Mouse (Mus musculus) kidney, embryonic 14.5 days (tissue): Measurements from ENCODE around the gene Tnnt3. TPM values are rescaled to one million over a fixed set of nuclear protein-coding genes. Genes with fewer than 3 reads are reported as not detected.

ENCODE experiments used
- ATAC-seq: fragments of 200-750 bp; cut with Nextera tagmentation; 2 replicates; pipeline ENCODE4 v1.8.0; 2017; ENCODE audit warnings: moderate number of reproducible peaks, mild to moderate bottlenecking, moderate TSS enrichment, moderate library complexity; ENCODE audit not compliant: low FRiP score, low TSS enrichment
- H3K27ac ChIP-seq: fragments of 300-500 bp; sonication (generic); 2 replicates; pipeline ENCODE4 v1.5.1; 2014; ENCODE audit warnings: low read depth, mild to moderate bottlenecking, low read length, moderate library complexity, mixed read lengths
- H3K27me3 ChIP-seq: fragments of 300-500 bp; sonication (generic); 2 replicates; pipeline ENCODE4 v1.6.1; 2014; ENCODE audit warnings: mild to moderate bottlenecking, low read length; ENCODE audit not compliant: control insufficient read depth, insufficient read depth
- H3K36me3 ChIP-seq: fragments of 300-500 bp; sonication (generic); 2 replicates; pipeline ENCODE4 v1.6.1; 2014; ENCODE audit warnings: low read length, mixed read lengths; ENCODE audit not compliant: control insufficient read depth, insufficient read depth
- H3K4me1 ChIP-seq: fragments of 300-500 bp; sonication (generic); 2 replicates; pipeline ENCODE4 v1.6.1; 2014; ENCODE audit warnings: low read length, mixed read lengths; ENCODE audit not compliant: control insufficient read depth, insufficient read depth
- H3K4me2 ChIP-seq: fragments of 300-500 bp; sonication (generic); replicated peaks from 2 replicates; pipeline ENCODE4 v1.6.1; 2014; ENCODE audit warnings: low read depth, mild to moderate bottlenecking, low read length
- H3K4me3 ChIP-seq: fragments of 300-500 bp; sonication (generic); 2 replicates; pipeline ENCODE4 v1.5.1; 2014; ENCODE audit warnings: mild to moderate bottlenecking, low read length
- H3K9ac ChIP-seq: fragments of 300-500 bp; sonication (generic); 2 replicates; pipeline ENCODE4 v1.6.1; 2014; ENCODE audit warnings: low read depth, mild to moderate bottlenecking, low read length, moderate library complexity
- H3K9me3 ChIP-seq: fragments of 300-500 bp; sonication (generic); 2 replicates; pipeline ENCODE4 v1.6.1; 2016; ENCODE audit warnings: low read length; ENCODE audit not compliant: control insufficient read depth
- WGBS: fragments of 180-500 bp; shearing (Covaris S2); extraction: QIAGEN DNeasy Blood & Tissue Kit; methylation state at CpG from one replicate; pipeline ENCODE4 v1.1.7; 2014; 5-methylcytosine and 5-hydroxymethylcytosine counted together
- polyA plus RNA-seq: library from polyadenylated mRNA; unstranded; fragments of >200 nt; fragmentation: Nextera tagmentation; extraction: Ambion mirVana; gene quantifications from 2 replicates; pipeline ENCODE4 v1.2.1, GENCODE M21; 2014

Gene Tnnt3
- polyA plus RNA-seq = 3.2 and 3.5 TPM in 2 replicates

DNA sequence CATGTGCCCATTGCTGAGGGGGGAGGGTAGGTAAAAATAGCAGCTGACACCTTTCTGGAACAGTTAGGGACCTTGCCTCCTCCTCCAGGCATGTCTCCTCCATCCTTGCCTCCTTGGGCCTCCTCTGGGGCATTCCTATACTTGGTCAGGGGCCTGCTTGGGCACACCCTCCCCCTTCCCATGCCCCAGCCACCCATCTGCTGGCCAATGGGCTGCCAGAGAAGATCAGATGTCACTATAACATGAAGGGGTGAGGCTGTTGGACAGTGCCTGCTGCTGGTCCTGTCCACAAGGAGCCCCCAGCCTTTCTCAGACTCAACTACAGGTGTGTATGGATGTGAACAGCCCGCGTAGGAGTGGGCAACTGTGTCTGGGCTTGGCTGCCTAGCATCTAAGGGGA lies at the start of gene Tnnt3:
Gene Tnnt3, plus strand, starts transcription at position 262 of the 400 bp plus-strand sequence.
- H3K4me3 ChIP-seq = no peak within 1 kb of the TSS
- WGBS = 87% methylated on average over 2 of the region's 2 CpGs
- H3K27ac ChIP-seq = peak within 1 kb of the TSS; percentile 51; the same call in 1 of the 2 replicates
- H3K27me3 ChIP-seq = no peaks in the 10 kb centered on the region
- H3K36me3 ChIP-seq = peaks cover 17% of the 10 kb centered on the region
- ATAC-seq = no peak
- H3K4me1 ChIP-seq = peaks cover 14% of the 10 kb centered on the region; the same call in 1 of the 2 replicates
- no peak within 1 kb of the TSS for H3K9ac ChIP-seq
- no peaks in the 10 kb centered on the region for H3K9me3 ChIP-seq
- H3K4me2 ChIP-seq = no peak within 1 kb of the TSS

DNA sequence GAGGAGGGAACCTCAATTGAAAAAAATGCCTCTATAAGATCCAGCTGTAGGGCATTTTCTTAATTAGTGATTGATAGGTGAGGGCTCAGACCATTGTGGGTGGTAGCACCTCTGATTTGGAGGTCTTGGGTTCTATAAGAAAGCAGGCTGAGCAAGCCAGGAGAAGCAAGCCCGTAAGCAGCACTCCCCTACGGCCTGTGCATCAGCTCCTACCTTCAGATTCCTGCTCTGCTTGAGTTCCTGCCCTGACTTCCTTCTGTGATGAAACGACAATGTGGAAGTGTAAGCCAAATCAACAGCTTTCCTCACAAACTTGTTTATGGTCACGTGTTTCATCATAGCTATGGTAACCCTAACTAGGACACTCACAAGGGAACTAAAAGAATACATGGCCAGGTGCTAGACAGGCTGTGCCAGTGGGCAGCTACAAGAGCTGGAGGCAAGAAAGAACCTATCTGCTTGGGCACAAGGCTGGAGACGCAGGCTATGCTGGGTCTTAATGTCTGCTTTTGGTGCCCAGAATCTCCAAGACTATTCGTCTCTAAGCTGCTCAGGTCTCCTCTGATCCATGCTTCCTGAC lies 49.5 kb upstream of the Tnnt3 start:
- Histone ChIP-seq H3K27ac (no peak overlapping the region), H3K36me3 (no peaks in the 10 kb centered on the region), H3K9me3 (no peaks in the 10 kb centered on the region), H3K27me3 (no peaks in the 10 kb centered on the region), H3K4me1 (0 out of 2 replicates have a peak, but pooled peaks cover 5% of the 10 kb centered on the region), H3K4me3 (no peak overlapping the region), H3K9ac (no peak overlapping the region), H3K4me2 (no peak overlapping the region)
- 73% methylated on average over 6 of the region's 6 CpGs for WGBS
- ATAC-seq = no peak

DNA sequence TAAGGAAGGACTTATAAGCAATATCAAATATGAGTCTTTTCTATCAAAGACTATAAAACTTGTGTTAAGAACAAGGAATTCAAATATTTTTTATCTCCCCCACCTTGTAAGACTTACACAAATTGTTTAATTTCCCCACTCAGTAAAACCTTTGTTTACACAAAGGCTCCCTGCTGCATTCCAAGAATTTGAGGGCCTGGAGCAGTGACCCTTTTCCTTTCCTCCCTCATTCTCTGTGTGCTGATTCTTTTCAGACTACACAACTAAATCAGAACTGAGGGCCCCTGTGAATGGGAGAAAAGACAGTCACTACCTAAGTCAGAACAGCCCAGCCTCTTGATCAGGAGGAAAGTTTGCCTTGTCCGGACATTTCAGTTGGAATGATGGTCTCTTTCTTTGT lies 43.9 kb upstream of the Tnnt3 start:
- Histone ChIP-seq H3K4me1 (peaks cover 38% of the 10 kb centered on the region), H3K9ac (no peak overlapping the region), H3K9me3 (no peaks in the 10 kb centered on the region), H3K4me3 (no peak overlapping the region), H3K27me3 (no peaks in the 10 kb centered on the region), H3K4me2 (no peak overlapping the region), H3K36me3 (no peaks in the 10 kb centered on the region), H3K27ac (peak overlapping the region; percentile 93)
- WGBS = 39% methylated on average over 1 of the region's 1 CpGs
- ATAC-seq = no peak

DNA sequence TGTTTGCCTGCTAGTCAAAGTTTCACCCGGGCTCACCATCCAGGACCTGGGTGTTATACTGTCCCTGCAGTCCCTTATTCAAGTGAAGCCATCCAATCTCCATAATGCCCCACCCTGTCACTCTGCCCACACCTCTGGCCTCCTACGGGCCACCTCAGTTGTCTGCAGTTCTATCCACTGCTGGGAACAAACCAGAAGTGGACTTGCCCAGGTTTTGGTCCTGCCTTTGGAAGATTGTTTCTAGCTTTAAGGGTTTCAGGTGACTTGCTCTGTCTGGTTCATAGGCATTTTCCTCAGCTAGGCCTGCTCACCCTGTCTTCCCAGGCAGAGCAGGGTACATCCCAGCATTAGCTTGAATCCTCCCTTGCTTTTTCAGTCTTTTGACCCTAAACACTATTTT lies 43.4 kb upstream of the Tnnt3 start:
- ATAC-seq = no peak
- H3K36me3 ChIP-seq = no peaks in the 10 kb centered on the region
- H3K27me3 ChIP-seq = no peaks in the 10 kb centered on the region
- H3K27ac ChIP-seq = peak overlapping the region; percentile 93
- H3K9me3 ChIP-seq = no peaks in the 10 kb centered on the region
- no peak overlapping the region for H3K4me2 ChIP-seq
- no peak overlapping the region for H3K4me3 ChIP-seq
- H3K9ac ChIP-seq = no peak overlapping the region
- WGBS = 45% methylated on average over 2 of the region's 2 CpGs
- H3K4me1 ChIP-seq = peaks cover 38% of the 10 kb centered on the region

DNA sequence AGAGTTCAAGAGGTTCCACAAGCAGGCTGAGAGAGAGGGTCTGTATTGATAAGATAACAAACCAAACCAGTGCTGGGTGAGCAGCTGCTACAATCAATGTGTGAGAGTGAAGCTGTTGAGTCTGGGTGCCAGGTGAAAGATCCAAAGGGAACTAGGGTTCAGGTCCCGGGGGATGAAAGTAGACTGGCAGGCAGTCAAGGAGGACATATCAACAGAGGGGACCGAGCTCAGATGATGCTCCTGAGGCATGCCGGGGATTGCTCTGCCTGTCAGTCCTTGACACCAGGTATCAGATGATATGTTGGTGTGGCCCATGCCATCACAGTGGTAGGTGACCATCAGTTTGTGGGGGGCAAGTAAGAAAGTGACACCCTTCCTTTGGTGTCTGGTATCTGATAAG lies 41.8 kb upstream of the Tnnt3 start:
- H3K4me3 ChIP-seq = no peak overlapping the region
- H3K4me2 ChIP-seq = no peak overlapping the region
- H3K9ac ChIP-seq = no peak overlapping the region
- H3K9me3 ChIP-seq = no peaks in the 10 kb centered on the region
- WGBS = 65% methylated on average over 3 of the region's 3 CpGs
- ATAC-seq = no peak
- peaks cover 38% of the 10 kb centered on the region for H3K4me1 ChIP-seq
- no peaks in the 10 kb centered on the region for H3K27me3 ChIP-seq
- peak overlapping the region; percentile 93 for H3K27ac ChIP-seq
- no peaks in the 10 kb centered on the region for H3K36me3 ChIP-seq

DNA sequence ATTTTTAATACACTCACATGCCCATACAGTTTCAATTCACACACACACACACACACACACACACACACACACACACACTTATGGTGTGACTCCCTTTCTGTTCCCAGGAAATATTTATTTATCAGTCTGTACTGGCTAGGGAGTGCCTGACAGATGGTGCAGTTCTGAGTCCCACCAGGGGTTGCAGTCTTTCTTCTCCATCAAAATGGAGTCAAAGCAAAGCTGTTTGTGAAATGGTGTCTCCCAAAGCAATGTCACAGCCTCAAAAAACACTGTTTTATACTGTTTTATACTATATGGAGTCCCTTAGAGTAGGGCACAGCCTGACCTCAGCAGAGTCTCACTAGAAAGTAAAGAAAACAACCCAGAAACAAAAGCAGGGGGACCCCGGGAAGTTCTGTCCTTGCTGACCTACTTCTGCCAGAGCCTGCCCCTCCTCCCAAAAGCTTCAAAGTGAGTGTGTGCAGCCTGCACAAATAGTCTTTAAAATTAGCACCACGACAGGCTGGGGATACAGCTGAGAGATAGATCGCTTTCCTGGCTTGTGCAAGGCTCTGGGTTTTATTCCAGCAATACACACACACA lies 41.3 kb upstream of the Tnnt3 start:
- H3K27me3 ChIP-seq = no peaks in the 10 kb centered on the region
- H3K36me3 ChIP-seq = no peaks in the 10 kb centered on the region
- no peak overlapping the region for H3K9ac ChIP-seq
- 0 out of 2 replicates have a peak overlapping the region, but pooled peaks have one; percentile 2 for H3K4me2 ChIP-seq
- peak; percentile 53 for ATAC-seq
- no peak overlapping the region for H3K4me3 ChIP-seq
- WGBS = 8% methylated on average over 3 of the region's 3 CpGs
- H3K9me3 ChIP-seq = no peaks in the 10 kb centered on the region
- H3K27ac ChIP-seq = peak overlapping the region; percentile 93
- H3K4me1 ChIP-seq = peaks cover 38% of the 10 kb centered on the region

DNA sequence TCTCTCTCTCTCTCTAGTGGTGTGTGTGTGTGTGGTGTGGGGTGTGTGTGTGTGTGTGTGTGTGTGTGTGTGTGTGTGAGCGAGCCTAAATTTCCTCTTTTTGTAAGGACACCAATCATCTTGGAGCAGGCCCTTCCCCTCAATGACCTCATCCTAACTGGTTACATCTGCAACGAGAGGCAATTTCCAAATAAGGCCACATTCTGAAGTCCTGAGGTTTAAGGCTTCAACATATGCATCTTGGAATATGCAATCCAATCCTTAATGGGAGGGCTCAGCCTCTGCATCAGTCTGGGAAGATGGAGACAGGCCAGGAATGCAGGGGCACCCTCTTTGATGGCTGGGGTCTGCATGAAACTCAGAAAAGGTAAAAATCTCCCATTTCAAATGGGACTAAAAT lies 40.6 kb upstream of the Tnnt3 start:
- no peak overlapping the region for H3K4me2 ChIP-seq
- H3K9me3 ChIP-seq = no peaks in the 10 kb centered on the region
- no peaks in the 10 kb centered on the region for H3K27me3 ChIP-seq
- whole genome bisulfite sequencing = 23% methylated on average over 2 of the region's 2 CpGs
- H3K9ac ChIP-seq = no peak overlapping the region
- no peaks in the 10 kb centered on the region for H3K36me3 ChIP-seq
- H3K4me1 ChIP-seq = peaks cover 37% of the 10 kb centered on the region
- ATAC-seq = peak; percentile 68
- no peak overlapping the region for H3K4me3 ChIP-seq
- H3K27ac ChIP-seq = peak overlapping the region; percentile 93

DNA sequence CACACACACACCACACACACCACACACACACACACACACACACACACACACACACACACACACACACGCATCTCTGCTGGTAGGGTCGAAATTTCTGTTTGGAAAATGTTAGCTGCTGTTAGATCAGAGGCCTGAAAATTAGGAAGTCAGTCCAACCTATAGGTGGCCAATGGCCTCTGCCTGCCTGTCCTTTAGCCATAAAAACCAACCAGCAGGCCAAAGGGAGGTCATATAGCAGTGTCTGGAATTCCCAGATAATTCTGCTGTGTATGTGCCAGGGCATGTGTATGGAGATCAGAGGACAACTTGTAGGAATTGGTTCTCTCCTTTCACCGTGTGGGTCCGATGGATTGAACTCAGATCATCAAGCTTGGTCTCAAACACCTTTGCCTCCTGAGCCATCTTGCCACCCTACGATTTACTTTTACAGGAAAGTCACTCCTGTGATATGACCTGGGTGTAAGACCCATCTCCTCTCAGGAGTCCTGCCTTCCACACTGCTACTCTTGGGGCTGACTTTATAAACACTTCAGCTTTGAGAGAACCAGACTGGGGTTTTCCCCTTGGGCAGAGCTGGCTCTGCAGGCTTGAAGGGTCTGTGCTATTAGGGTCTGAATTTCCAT lies 39.8 kb upstream of the Tnnt3 start:
- ATAC-seq = no peak
- H3K36me3 ChIP-seq = no peaks in the 10 kb centered on the region
- H3K27me3 ChIP-seq = no peaks in the 10 kb centered on the region
- WGBS = 80% methylated on average over 4 of the region's 5 CpGs
- H3K9ac ChIP-seq = no peak overlapping the region
- H3K9me3 ChIP-seq = no peaks in the 10 kb centered on the region
- H3K4me1 ChIP-seq = peaks cover 33% of the 10 kb centered on the region
- H3K27ac ChIP-seq = peak overlapping the region; percentile 93
- no peak overlapping the region for H3K4me3 ChIP-seq
- no peak overlapping the region for H3K4me2 ChIP-seq

DNA sequence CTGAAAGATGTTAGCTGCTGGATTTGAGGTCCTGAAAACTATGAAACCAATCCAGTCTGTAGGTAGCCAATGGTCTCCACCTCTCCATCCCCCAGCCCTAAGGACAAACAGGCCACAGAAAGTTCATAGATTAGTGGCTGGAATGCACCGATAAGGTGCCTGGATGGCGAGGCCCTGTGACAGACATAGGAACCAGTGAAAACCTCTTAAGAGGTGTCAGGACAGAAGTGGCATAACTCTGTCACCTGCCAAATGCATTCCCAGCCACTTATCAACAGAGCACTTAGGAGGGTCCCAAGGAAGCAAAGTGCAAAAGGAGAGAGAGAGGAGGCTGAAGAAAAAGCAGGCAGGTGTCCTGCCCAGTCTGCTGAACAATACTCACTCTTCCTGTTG lies 39.3 kb upstream of the Tnnt3 start:
- Histone ChIP-seq H3K4me1 (peaks cover 32% of the 10 kb centered on the region), H3K27me3 (no peaks in the 10 kb centered on the region), H3K9me3 (no peaks in the 10 kb centered on the region), H3K27ac (peak overlapping the region; percentile 93; the same call in 1 of the 2 replicates), H3K36me3 (no peaks in the 10 kb centered on the region), H3K4me2 (no peak overlapping the region), H3K4me3 (no peak overlapping the region), H3K9ac (no peak overlapping the region)
- 84% methylated on average over 2 of the region's 2 CpGs for WGBS
- ATAC-seq = no peak
